15 mouse cellular contexts compared by ENCODE assay signal in the genomic region with DNA sequence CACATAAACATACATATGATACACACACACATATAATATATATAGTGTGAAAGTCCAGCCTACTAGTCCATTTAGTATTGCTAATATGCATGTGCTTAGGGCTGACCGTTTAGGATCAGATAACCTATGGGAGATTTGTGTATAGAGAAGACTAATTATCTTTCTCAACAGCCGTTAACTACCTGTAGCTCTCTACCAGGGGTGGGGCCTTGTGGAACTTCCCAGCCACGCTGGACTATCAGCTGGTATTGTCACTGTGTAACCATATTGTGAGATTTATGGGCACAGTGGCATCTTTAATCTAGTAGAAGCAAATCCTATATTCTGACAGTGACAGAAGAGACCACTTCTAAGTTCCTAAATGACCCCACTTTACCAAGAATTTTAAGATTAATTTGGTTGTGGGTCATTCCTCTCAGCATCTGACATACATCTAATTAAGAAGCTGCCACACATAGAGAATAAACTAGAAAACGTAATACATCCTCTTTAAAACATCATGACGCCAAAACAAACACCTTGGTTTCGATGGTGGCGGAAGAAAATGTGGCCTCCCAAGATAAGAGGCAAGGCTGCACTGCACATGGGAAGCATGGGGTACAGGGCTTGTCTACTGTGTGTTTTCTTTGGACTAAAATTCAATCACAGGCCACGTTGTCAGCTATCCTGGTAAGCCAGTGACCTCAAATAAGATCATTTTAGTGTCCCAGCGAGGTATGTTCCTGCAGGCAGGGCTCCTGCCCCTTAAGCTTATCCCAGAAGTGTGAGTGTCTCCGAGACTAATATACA.
DNase-seq lines count a peak whose midpoint lies in the region; ATAC-seq lines count a peak whose summit lies in the region.
"Had no signal": no experiment of that assay in that cellular context is flagged by ENCODE, and none has a peak within 500 bp of the region (broad histone marks: within the 10 kb centered on the region; RNA-seq: fewer than 3 reads in every experiment).

No protein-coding gene starts in this region.

- 46% methylated on average over 10 of the region's 10 CpGs for WGBS in kidney, embryonic 15.5 days
- 33% methylated on average over 10 of the region's 10 CpGs for WGBS in heart, embryonic 16.5 days

- no peak overlapping the region for H3K4me3 ChIP-seq in kidney, embryonic 15.5 days (replicated peaks)
- H3K4me3 ChIP-seq in heart, embryonic 16.5 days (ENCODE audit: low read length) = no peak overlapping the region
- H3K4me3 ChIP-seq: embryonic facial prominence, embryonic 12.5 days; forebrain, embryonic 13.5 days; hindbrain, embryonic 12.5 days; limb, embryonic 15.5 days had no signal

- H3K9ac ChIP-seq in kidney, embryonic 15.5 days = no peak overlapping the region
- 0 out of 2 replicates have a peak overlapping the region, but pooled peaks have one; percentile 38 for H3K9ac ChIP-seq in heart, embryonic 16.5 days (ENCODE audit: low read length)
- H3K9ac ChIP-seq: embryonic facial prominence, embryonic 12.5 days; forebrain, embryonic 13.5 days; hindbrain, embryonic 12.5 days; limb, embryonic 15.5 days had no signal

- peaks cover 15% of the 10 kb centered on the region for H3K4me1 ChIP-seq in kidney, embryonic 15.5 days
- peaks cover 19% of the 10 kb centered on the region for H3K4me1 ChIP-seq in heart, embryonic 16.5 days (ENCODE audit: control insufficient read depth, insufficient read depth, low read length)
- H3K4me1 ChIP-seq: embryonic facial prominence, embryonic 12.5 days; forebrain, embryonic 13.5 days had no signal

- H3K9me3 ChIP-seq in kidney, embryonic 15.5 days (replicated peaks) = 0 out of 2 replicates have a peak, but pooled peaks cover 7% of the 10 kb centered on the region
- peaks cover 8% of the 10 kb centered on the region for H3K9me3 ChIP-seq in heart, embryonic 16.5 days (replicated peaks; ENCODE audit: control insufficient read depth, low read length)
- H3K9me3 ChIP-seq: limb, embryonic 15.5 days had no signal

- no peaks in the 10 kb centered on the region for H3K27me3 ChIP-seq in kidney, embryonic 15.5 days
- H3K27me3 ChIP-seq in heart, embryonic 16.5 days (ENCODE audit: control insufficient read depth, insufficient read depth, low read length) = no peaks in the 10 kb centered on the region
- H3K27me3 ChIP-seq: embryonic facial prominence, embryonic 12.5 days; forebrain, embryonic 13.5 days; hindbrain, embryonic 12.5 days; limb, embryonic 15.5 days had no signal

- ATAC-seq in kidney, embryonic 15.5 days (replicated peaks; ENCODE audit: low FRiP score) = no peak
- peak; percentile 75 for ATAC-seq in common myeloid progenitor, adult 5-6 weeks (replicated peaks; ENCODE audit: low read depth, poor library complexity, severe bottlenecking)
- ATAC-seq in heart, embryonic 16.5 days (replicated peaks; ENCODE audit: extremely low read depth, insufficient read depth, low FRiP score) = peak; percentile 80
- ATAC-seq in megakaryocyte progenitor cell, adult 5-6 weeks (replicated peaks; ENCODE audit: poor library complexity) = peak; percentile 82
- ATAC-seq: forebrain, embryonic 13.5 days; intestine, embryonic 16.5 days had no signal

- peaks cover 13% of the 10 kb centered on the region for H3K36me3 ChIP-seq in kidney, embryonic 15.5 days
- peaks cover 64% of the 10 kb centered on the region for H3K36me3 ChIP-seq in heart, embryonic 16.5 days (ENCODE audit: control insufficient read depth, insufficient read depth)

- no peak overlapping the region for H3K4me2 ChIP-seq in kidney, embryonic 15.5 days
- H3K4me2 ChIP-seq in heart, embryonic 16.5 days (ENCODE audit: low read depth, low read length) = 0 out of 2 replicates have a peak overlapping the region, but pooled peaks have one; percentile 20
- H3K4me2 ChIP-seq: embryonic facial prominence, embryonic 12.5 days; forebrain, embryonic 13.5 days; hindbrain, embryonic 12.5 days; limb, embryonic 15.5 days had no signal

- DNase-seq in kidney, adult 11 months = no peak
- no peak for DNase-seq in right cerebral cortex, postnatal 10 days (ENCODE audit: low spot score in 2 of 2)
- DNase-seq in thymus, postnatal 4 days = no peak
- DNase-seq: cerebellum, postnatal 25 days; gastrocnemius, postnatal 10 days had no signal

- H3K27ac ChIP-seq in kidney, embryonic 15.5 days = 0 out of 2 replicates have a peak overlapping the region, but pooled peaks have one; percentile 45
- peak overlapping the region; percentile 83 for H3K27ac ChIP-seq in heart, embryonic 16.5 days (ENCODE audit: low read length)
- H3K27ac ChIP-seq: embryonic facial prominence, embryonic 12.5 days; forebrain, embryonic 13.5 days; hindbrain, embryonic 12.5 days; limb, embryonic 15.5 days; macrophage had no signal
